Mouse (Mus musculus): ENCODE data around the gene Gpalpp1.

DNA sequence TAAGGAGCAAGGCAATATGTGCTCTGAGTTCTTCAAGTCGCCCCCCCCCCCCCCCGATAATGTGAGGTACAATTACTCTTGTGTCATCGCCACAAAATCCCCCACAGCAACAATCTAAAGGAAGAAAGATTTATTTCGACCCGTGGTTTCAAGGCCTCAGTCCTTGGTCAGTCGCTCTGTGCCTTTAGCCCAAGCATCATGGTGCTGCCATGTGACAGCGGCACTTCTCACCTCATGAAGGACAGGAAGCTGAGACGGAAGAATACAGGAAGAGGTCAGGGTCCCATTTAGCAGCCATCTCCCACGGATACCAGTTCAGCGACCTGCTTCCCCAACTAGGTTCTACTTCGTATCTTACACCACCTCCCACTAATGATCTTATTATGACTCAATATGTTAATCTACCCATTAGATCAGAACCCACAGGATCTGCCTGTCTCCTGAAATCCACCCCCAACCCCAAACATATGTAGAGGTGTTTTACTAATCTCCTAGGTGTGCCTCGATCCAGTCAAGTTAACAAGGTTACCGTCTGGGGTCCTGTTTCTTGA, 28.4 kb downstream of the Gpalpp1 start:
- no peak for TF ChIP-seq CTCF (IDR thresholded peaks at IDR 0.05; ENCODE audit: borderline replicate concordance, extremely low read depth, insufficient read depth, insufficient read length)
- no peak for TF ChIP-seq POLR2A (IDR thresholded peaks at IDR 0.05; ENCODE audit: borderline replicate concordance, extremely low read depth, insufficient read depth, insufficient read length, poor library complexity, severe bottlenecking)
